Mouse (Mus musculus): ENCODE results near the gene 4930579F01Rik.
"Not testable (repeated sequence)": the region's sequence is repeated elsewhere in the genome, so short reads cannot be mapped to it uniquely, and the experiment has no call there.

The 4930579F01Rik gene

GRCm38 (mm10) chr3:138144642-138145171 lies 48.9 kb downstream of the 4930579F01Rik start, which contains the start of gene Mttp:
Mttp (minus strand) TSS chr3:138144968.
- peak; percentile 58 for DNase-seq (ENCODE audit: low read depth)

- DNase-seq (ENCODE audit: low read depth) = no peak
Measured at GRCm38 (mm10) chr3:138144060-138144641, 49.5 kb downstream of the 4930579F01Rik start.

GRCm38 (mm10) chr3:138143315-138144059 lies 50.1 kb downstream of the 4930579F01Rik start, which contains the start of gene Trmt10a:
Trmt10a (plus strand) TSS chr3:138143448.
- peak; percentile 95 for DNase-seq (ENCODE audit: low read depth)

- DNase-seq (ENCODE audit: low read depth) = no peak
Measured at GRCm38 (mm10) chr3:138142733-138143314, 50.8 kb downstream of the 4930579F01Rik start.

GRCm38 (mm10) chr3:138142052-138142732 lies 51.4 kb downstream of the 4930579F01Rik start:
- DNase-seq (ENCODE audit: low read depth) = peak; percentile 7

GRCm38 (mm10) chr3:138139663-138140062 lies 54.0 kb downstream of the 4930579F01Rik start:
- no peak for DNase-seq (ENCODE audit: low read depth)

- DNase-seq (ENCODE audit: low read depth) = not testable (repeated sequence)
Measured at GRCm38 (mm10) chr3:138138146-138138545, 55.5 kb downstream of the 4930579F01Rik start.

- DNase-seq (ENCODE audit: low read depth) = no peak
Measured at GRCm38 (mm10) chr3:138134528-138134927, 59.1 kb downstream of the 4930579F01Rik start.

GRCm38 (mm10) chr3:138133916-138134315 lies 59.7 kb downstream of the 4930579F01Rik start:
- no peak for DNase-seq (ENCODE audit: low read depth)

GRCm38 (mm10) chr3:138133463-138133862 lies 60.2 kb downstream of the 4930579F01Rik start:
- DNase-seq (ENCODE audit: low read depth) = no peak

- no peak for DNase-seq (ENCODE audit: low read depth)
Measured at GRCm38 (mm10) chr3:138131168-138131567, 62.5 kb downstream of the 4930579F01Rik start.

- DNase-seq (ENCODE audit: low read depth) = no peak
Measured at GRCm38 (mm10) chr3:138130692-138131091, 62.9 kb downstream of the 4930579F01Rik start.

- no peak for DNase-seq (ENCODE audit: low read depth)
Measured at GRCm38 (mm10) chr3:138129110-138129509, 64.5 kb downstream of the 4930579F01Rik start.

- no peak for DNase-seq (ENCODE audit: low read depth)
Measured at GRCm38 (mm10) chr3:138123842-138124241, 69.8 kb downstream of the 4930579F01Rik start.

- DNase-seq (ENCODE audit: low read depth) = no peak
Measured at GRCm38 (mm10) chr3:138121461-138121860, 72.2 kb downstream of the 4930579F01Rik start.

GRCm38 (mm10) chr3:138119444-138120105 lies 74.0 kb downstream of the 4930579F01Rik start:
- no peak for DNase-seq (ENCODE audit: low read depth)

GRCm38 (mm10) chr3:138118831-138119230 lies 74.8 kb downstream of the 4930579F01Rik start:
- no peak for DNase-seq (ENCODE audit: low read depth)

GRCm38 (mm10) chr3:138118392-138118791 lies 75.2 kb downstream of the 4930579F01Rik start:
- no peak for DNase-seq (ENCODE audit: low read depth)

- no peak for DNase-seq (ENCODE audit: low read depth)
Measured at GRCm38 (mm10) chr3:138116871-138117270, 76.8 kb downstream of the 4930579F01Rik start.

GRCm38 (mm10) chr3:138114106-138114505 lies 79.5 kb downstream of the 4930579F01Rik start:
- no peak for DNase-seq (ENCODE audit: low read depth)
